Mouse (Mus musculus) splenic B cell, adult 2 months (primary cell): Measurements from ENCODE around the gene Whrn.

Source experiments
- DNase-seq: peaks from one replicate; pipeline ENCODE4 v3.0.0-alpha.2; 2011; ENCODE audit warnings: low read depth, low spot score
- H3K27me3 ChIP-seq: 2 replicates; pipeline ENCODE4 v1.6.1; 2012; ENCODE audit warnings: mild to moderate bottlenecking, low read length, moderate library complexity, mixed read lengths; ENCODE audit not compliant: control insufficient read depth, poor library complexity, insufficient read depth, severe bottlenecking
- H3K36me3 ChIP-seq: 2 replicates; pipeline ENCODE4 v1.6.1; 2012; ENCODE audit warnings: mild to moderate bottlenecking, low read length, moderate library complexity, mixed read lengths; ENCODE audit not compliant: control insufficient read depth, poor library complexity, insufficient read depth, severe bottlenecking

Gene Whrn

DNA sequence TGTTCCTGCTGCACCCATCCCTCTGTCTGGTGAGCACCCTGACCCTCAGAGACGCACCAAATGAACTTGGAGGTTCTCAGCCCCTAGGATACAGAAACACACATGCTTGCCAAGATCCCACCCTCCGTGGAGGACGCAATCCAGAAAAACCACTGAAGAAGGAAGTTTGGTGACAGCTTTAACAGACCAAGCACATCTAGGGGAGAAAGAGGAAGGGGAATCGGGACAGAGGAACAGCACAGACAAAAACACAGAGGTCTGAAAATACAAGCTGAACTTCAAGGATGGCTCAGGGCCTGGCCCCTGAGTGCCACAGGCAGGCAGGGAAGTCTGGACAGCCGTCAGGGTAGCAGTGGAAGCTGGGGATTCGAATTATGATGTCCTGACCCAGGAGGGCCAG lies 94.2 kb downstream of the Whrn start:
- no peak for DNase-seq
- Histone ChIP-seq H3K36me3 (peaks cover 8% of the 10 kb centered on the region), H3K27me3 (no peaks in the 10 kb centered on the region)

DNA sequence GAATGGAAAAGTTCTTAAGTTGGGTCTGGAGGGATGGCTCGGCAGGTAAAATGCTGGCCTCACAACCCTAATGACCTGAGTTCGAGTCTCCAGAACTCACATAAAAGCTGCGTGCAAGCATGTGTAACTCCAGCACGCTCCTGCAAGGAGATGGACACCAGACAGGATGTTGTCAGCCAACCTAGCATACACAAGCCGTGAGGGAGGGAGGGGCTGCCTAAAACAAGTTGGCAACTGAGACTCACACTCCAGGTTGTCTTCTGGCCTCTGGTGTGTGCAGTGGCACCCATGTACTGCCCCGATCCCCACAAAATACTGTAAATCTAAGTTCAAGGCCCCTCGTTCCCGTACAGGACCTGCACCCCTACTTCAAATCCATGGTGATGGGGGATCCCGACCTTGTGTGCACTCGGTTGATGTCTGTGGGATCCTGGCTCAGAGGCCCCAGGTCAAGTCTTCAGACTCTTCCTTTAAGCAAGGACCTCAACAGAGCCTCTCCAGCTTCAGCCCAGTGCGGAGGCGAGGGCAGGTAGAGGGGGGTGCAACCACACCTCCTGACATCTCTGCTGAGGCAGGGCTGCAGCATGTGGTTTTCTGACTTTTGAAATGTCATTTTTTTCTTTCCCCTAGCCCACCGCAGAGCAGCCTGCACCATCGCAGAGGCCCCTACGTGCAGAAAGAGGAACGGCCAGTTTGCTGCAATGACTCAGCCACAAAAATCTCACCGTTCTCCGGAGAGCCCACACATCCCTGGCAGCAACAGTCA lies 95.1 kb downstream of the Whrn start:
- no peaks in the 10 kb centered on the region for H3K27me3 ChIP-seq
- peaks cover 16% of the 10 kb centered on the region for H3K36me3 ChIP-seq
- peak; percentile 55 for DNase-seq

DNA sequence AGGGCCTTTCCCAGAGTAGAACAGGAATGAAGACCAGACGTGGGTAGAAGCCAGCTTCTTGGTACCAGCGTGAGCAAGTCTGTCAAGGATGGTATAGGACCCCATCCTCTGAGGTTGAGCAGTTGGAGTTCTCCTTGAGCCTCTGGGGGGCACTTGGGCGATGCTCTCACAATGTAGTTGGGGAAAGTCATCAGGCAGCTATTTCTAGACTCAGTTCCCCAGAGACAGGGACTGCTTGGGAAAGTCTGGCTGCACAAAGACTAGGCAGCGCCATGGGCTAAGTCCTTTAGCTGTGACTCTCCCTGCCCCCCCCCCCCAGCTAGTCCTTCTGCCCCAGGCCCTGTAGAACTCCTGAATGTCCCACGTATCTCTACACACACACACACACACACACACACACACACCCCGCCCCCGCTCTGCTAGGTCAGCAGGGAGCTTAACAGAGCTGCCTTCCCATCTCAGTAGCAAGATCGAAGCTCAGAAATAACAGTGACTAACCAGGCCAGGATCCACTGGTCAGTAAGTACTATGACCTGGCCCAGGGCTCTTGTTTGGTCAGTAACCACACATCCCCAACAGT lies 96.0 kb downstream of the Whrn start:
- peaks cover 20% of the 10 kb centered on the region for H3K36me3 ChIP-seq
- DNase-seq = no peak
- H3K27me3 ChIP-seq = no peaks in the 10 kb centered on the region

DNA sequence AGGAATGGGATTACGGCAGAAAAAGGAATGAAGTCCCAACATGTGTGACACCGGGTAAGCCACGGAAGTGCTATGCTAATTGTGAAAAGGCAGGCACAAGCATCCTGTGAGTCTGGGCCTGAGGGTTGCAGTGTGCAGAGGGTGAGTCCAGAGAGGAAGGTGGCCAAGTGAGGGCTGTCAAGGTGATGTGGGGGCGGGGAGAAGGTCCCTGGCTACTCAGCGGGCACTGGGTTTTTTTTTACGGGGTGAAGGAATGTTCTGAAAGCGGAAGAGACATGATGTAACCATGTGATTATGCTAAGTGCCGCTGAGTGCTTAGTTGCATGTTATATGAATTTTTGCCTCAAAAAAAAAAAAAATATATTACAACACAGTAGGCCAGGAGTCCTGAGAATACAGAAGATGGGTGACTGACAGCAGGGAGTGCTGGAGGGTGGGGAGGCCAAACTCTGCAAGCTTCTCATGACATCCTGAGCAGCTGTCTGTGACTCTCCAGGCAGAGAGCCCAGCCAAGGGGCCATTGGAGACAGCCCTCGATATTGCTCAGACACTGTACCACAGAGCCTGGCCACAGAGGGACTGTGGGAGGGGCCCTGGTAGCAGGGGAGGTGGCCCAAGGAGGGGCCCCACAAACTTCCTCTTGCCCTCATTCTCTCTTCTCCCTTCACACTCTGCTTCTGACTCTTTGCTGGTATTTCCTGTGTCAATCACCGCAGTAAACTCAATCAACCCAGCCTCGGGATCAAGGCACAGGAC lies 96.8 kb downstream of the Whrn start:
- Histone ChIP-seq H3K36me3 (peaks cover 22% of the 10 kb centered on the region), H3K27me3 (no peaks in the 10 kb centered on the region)
- peak; percentile 82 for DNase-seq

DNA sequence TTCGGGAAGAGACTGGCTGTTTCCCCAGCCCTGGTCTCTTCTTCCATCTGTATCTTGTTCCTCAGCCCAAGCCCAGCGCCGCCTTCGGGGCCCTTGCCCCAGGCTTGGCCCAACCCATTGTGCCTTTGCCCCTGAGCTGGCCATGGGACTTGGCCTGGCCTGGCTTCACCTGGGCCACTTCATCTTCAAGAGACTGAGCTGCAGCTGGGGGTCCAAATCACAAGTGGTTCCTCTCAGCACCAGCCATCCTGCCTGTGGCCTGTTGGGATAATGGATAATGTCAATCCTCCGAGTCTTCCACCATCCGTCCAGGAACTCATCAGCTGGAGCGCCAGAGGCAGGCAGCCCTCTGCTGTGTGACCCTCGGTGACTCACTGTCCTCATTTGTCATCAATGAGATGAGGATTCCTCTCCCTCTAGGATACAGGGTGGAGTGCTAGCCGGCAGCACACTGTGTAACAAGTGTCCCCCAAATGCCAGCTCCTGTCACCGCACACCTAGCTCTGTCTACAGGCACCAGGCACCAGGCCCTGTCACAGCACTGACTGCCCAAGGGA lies 97.7 kb downstream of the Whrn start:
- DNase-seq = no peak
- H3K27me3 ChIP-seq = no peaks in the 10 kb centered on the region
- peaks cover 26% of the 10 kb centered on the region for H3K36me3 ChIP-seq

DNA sequence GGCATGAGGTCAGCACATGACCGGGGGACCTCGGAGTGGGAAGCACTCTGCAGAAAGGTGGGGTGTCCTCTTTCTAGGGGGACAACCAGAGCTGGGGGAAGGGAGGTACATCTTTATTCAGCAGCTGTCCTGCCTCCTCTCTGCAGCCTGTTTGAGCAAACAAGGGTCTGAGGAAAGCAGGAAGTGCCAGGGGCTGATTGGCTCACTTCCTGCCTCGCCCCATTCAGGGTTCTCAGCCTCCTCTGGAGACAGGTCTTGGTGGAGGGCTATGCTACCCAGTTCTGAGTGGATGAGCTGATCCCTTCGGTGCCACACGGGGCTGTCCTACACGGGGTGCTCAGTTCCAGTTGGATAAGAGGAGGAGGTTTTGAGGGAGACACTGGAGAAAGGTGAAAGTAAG lies 104.5 kb downstream of the Whrn start:
- Histone ChIP-seq H3K27me3 (no peaks in the 10 kb centered on the region), H3K36me3 (peaks cover 29% of the 10 kb centered on the region)
- no peak for DNase-seq

DNA sequence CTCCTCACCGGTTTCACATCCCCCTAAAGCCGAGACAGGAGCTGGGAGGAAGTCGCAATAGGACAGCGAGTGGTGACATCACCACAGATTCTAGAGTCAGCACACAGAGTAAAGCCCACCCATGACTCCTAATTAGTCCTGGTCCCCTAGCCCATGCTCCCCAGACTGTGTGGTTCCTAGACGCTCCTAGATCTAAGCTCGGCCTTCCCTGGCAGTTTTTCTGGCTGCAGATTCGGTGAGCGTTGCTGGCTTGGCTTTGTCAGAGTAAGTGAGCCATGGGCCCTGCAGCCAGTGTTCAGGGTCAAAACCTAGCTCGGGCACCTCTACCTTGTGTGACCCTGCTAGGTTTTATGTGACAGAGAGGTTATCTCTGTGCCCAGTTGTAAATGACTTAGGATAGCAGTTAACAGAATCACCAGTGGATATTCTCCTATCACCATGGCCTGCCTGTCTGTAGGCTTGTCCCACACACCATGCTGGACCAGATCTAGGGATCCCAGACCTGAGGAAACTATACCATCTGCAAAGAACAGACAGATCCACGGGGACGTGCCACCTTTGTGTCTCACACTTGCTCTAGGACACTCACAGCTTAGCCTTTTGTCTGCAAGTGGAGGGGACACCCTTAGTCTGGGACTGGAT lies 105.8 kb downstream of the Whrn start:
- no peaks in the 10 kb centered on the region for H3K27me3 ChIP-seq
- H3K36me3 ChIP-seq = peaks cover 21% of the 10 kb centered on the region
- peak; percentile 69 for DNase-seq

DNA sequence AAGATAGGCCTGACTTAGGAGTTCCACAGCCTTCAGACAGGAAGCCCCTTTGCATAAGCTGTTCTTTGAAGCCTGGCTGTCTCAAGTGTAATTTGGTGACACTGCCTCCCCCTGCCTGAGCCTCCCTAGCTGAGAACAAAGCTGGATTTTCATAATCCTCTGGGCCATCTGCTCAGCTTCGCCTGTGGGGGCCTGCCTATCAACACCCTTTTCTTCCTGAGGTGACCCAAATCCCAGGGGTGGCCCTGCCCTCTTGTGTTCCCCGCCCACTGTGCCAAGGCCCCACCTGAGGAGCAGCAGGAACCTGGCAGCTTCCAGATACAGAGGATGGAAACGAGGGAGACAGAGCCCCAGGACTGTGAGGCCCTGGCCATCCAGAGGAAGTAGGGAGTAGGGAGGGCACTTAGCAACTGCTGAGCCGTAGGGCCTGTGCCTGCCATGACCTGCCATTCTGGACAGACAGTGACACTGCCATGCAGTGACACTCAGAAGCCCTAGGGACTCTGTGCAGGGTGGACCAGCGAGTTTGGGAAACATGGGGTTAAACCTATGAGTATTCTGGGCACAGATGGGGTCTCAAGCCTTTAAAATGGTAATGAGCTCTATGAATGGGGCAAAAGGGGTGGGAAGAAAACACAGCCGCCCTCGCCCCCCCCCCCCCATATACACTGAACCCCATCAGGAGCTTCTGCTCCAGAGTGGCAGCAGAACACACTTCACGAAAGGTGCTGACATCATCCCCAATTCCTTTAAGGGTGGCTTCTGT lies 106.5 kb downstream of the Whrn start:
- no peaks in the 10 kb centered on the region for H3K27me3 ChIP-seq
- peak; percentile 74 for DNase-seq
- H3K36me3 ChIP-seq = peaks cover 19% of the 10 kb centered on the region

DNA sequence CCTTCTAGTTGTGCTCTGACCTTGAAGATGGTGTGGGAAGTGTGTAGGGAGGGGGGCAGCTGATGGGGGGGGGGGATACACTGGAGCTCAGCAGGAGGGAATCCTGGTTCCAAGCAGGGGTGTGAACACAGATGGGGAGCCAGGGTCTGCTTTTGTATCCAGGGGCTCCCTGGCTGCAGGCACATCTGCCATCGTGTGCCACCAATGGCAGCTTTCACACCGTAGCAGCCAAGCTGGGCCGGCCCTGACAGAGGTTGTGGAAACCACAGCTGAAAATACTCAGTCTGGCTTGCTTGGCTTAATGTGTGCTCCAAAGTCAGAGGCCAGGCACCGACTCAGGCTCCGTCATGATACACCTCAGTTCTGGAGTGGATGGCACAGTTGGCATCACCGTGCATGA lies 107.8 kb downstream of the Whrn start:
- no peaks in the 10 kb centered on the region for H3K27me3 ChIP-seq
- H3K36me3 ChIP-seq = peaks cover 20% of the 10 kb centered on the region
- no peak for DNase-seq

DNA sequence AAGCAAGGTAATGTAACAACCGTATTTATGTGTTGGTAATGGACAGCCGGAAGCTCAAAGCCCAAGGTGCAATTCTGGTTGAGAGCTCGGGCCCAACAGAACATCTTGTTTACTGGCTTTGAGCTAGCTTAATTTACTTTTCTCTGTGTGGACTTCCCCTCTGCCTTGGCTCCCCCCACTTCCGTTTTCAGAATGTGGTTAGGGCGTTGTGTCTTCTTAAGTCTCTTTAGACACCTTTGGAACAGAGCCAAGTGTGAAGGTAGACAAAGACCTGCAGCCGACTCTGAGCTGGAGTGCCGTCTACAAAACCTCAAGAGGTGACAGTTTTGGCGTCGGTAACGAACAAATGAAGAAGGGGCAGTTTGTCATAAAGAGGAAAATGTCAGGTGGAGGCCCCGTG lies 110.0 kb downstream of the Whrn start:
- peaks cover 23% of the 10 kb centered on the region for H3K36me3 ChIP-seq
- peak; percentile 95 for DNase-seq
- H3K27me3 ChIP-seq = no peaks in the 10 kb centered on the region

DNA sequence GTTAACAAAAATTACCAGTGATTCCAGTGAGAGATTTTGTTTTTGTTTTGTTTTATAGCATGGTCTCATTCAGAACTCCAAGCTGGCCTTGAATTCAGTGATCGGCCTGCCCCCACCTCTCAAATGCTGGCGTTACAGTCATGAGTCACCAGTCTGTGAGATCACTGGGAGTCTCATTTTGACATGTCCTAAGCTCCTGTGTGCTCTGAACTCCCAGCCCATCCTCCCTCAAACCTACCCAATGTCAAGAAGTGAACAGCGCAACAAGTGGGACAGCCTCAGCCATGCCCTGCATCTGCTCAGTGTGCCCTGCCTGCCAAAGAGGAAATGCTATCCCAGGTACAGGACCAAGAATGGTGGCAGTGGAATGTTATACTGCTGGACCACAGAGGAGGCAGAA lies 110.5 kb downstream of the Whrn start:
- Histone ChIP-seq H3K27me3 (no peaks in the 10 kb centered on the region), H3K36me3 (peaks cover 19% of the 10 kb centered on the region)
- no peak for DNase-seq

DNA sequence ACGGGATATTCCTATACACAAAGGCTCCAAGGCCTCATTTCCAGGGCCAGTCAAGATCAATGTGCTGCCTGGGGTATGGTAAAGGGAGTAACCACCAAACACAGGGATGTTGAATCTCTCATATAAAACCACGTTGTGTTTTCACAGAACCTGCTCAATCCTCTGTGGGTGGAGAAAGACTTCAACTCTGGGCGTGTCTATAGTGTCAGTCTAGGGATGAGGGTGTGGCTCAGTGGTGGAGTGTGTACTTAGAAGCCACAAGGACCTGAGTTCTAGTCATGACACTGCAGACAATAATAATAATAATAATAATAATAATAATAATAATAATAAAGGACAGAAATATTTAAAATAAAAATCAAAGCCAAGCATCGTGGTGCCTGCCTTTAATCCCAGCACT lies 111.5 kb downstream of the Whrn start:
- no peak for DNase-seq
- Histone ChIP-seq H3K36me3 (peaks cover 18% of the 10 kb centered on the region), H3K27me3 (no peaks in the 10 kb centered on the region)

DNA sequence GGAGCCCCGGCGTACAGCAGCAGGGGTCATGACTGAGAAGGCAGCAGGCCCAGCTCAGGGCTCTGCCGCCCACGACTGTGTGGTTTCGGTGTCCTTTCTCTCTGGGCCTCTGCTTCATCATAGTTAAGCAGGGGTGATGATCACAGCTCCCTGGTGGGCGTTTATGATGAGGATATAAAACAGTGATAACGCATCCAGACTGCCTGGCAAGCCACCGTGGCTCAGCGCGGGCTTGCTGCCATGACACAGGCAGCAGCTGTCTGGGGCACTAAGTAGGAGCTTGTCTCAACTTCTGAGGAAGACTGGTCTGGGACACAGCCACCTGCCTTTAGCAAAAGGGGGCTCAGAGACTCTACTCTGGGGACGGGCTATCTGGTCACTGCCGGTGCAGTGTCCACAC lies 112.3 kb downstream of the Whrn start:
- H3K36me3 ChIP-seq = peaks cover 23% of the 10 kb centered on the region
- H3K27me3 ChIP-seq = no peaks in the 10 kb centered on the region
- DNase-seq = no peak

DNA sequence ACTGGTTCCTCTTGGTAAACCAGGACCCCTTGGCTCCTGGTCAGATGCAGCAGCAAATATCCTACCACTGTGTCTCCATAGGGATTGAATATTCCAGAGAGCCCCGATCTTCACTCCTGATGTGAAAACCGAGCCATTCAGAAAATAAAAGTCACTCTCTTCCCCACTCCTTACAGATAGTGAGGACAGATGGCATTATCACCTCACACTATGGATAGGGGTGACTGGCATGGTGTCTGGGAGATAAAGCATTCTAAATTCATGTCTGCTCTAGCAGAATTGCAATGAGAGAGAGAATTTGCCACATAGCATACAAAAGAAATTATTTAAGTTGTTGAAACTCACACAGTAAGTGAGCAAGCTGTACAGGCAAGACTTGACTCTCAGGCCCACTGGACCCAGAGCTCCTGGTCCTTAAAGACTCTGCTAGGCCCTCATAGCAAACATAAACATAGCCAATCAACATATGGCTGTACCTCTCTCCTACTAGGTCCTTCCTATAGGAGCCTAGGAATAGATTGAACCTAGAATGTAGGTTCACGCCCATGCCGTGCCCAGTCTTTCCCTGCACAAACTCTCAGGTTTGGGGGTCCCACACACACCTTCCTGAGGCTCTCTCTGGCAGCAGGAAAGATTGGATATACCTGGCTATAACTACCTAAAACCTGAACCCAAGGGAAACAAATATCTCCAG lies 113.0 kb downstream of the Whrn start:
- no peak for DNase-seq
- Histone ChIP-seq H3K36me3 (peaks cover 24% of the 10 kb centered on the region), H3K27me3 (no peaks in the 10 kb centered on the region)
